Mouse (Mus musculus) embryonic facial prominence, embryonic 10.5 days (tissue): ENCODE measurements around the gene Ip6k1. TPM values are rescaled to one million over a fixed set of nuclear protein-coding genes. Genes with fewer than 3 reads are reported as not detected.
"Not testable (repeated sequence)": the region's sequence is repeated elsewhere in the genome, so short reads cannot be mapped to it uniquely, and the experiment has no call there.

Source experiments
- DNase-seq: peaks from one replicate; pipeline ENCODE4 v3.0.0-alpha.2; 2017; ENCODE audit warnings: low spot score
- H3K27ac ChIP-seq: fragments of 300-500 bp; sonication (generic); replicated peaks from 2 replicates; pipeline ENCODE4 v1.5.1; 2016; ENCODE audit warnings: mild to moderate bottlenecking
- H3K27me3 ChIP-seq: fragments of 300-500 bp; sonication (generic); replicated peaks from 2 replicates; pipeline ENCODE4 v1.6.1; 2016; ENCODE audit warnings: low read depth, mild to moderate bottlenecking; ENCODE audit not compliant: poor library complexity, severe bottlenecking
- H3K36me3 ChIP-seq: fragments of 300-500 bp; sonication (generic); replicated peaks from 2 replicates; pipeline ENCODE4 v1.6.1; 2016; ENCODE audit warnings: mild to moderate bottlenecking, moderate library complexity
- H3K4me1 ChIP-seq: fragments of 300-500 bp; sonication (generic); 2 replicates; pipeline ENCODE4 v1.6.1; 2016
- H3K4me3 ChIP-seq: fragments of 300-500 bp; sonication (generic); 2 replicates; pipeline ENCODE4 v1.5.1; 2016; ENCODE audit warnings: mild to moderate bottlenecking, moderate library complexity
- H3K9me3 ChIP-seq: fragments of 300-500 bp; sonication (generic); 2 replicates; pipeline ENCODE4 v1.6.1; 2016; ENCODE audit warnings: mild to moderate bottlenecking
- WGBS: fragments of 180-500 bp; shearing (Covaris S2); methylation state at CpG from one replicate; pipeline ENCODE4 v1.1.7; 2016; 5-methylcytosine and 5-hydroxymethylcytosine counted together
- polyA plus RNA-seq: library from polyadenylated mRNA; unstranded; fragments of >200 nt; fragmentation: Nextera tagmentation; extraction: Ambion mirVana; gene quantifications from 2 replicates; pipeline ENCODE4 v1.2.1, GENCODE M21; 2016

Ip6k1 gene
- polyA plus RNA-seq, 1 experiment from 2014 or later, result 57.3 TPM

- DNase-seq, result no peak
- no peaks in the 10 kb centered on the region for H3K4me1 ChIP-seq
- no peaks in the 10 kb centered on the region for H3K9me3 ChIP-seq
- H3K4me3 ChIP-seq, result no peak overlapping the region
- H3K27me3 ChIP-seq, result no peaks in the 10 kb centered on the region
- H3K36me3 ChIP-seq, result peaks cover 54% of the 10 kb centered on the region
- no peak overlapping the region for H3K27ac ChIP-seq
Observed at GRCm38 (mm10) chr9:108010385-108010784, 8.1 kb downstream of the Ip6k1 start.

- peaks cover 70% of the 10 kb centered on the region for H3K36me3 ChIP-seq
- not testable (repeated sequence) for H3K9me3 ChIP-seq, H3K4me3 ChIP-seq, H3K4me1 ChIP-seq, DNase-seq, H3K27ac ChIP-seq, H3K27me3 ChIP-seq
- WGBS, result 95% methylated on average over 2 of the region's 2 CpGs
Observed at GRCm38 (mm10) chr9:108013577-108013976, 11.3 kb downstream of the Ip6k1 start.

GRCm38 (mm10) chr9:108017127-108017526, 14.8 kb downstream of the Ip6k1 start:
- Histone ChIP-seq H3K36me3 (peaks cover 55% of the 10 kb centered on the region), H3K4me3 (no peak overlapping the region), H3K27me3 (no peaks in the 10 kb centered on the region), H3K4me1 (no peaks in the 10 kb centered on the region), H3K27ac (no peak overlapping the region), H3K9me3 (no peaks in the 10 kb centered on the region)
- DNase-seq, result no peak
- whole genome bisulfite sequencing, result 86% methylated on average over 3 of the region's 3 CpGs

GRCm38 (mm10) chr9:108020741-108021140, 18.4 kb downstream of the Ip6k1 start:
- Histone ChIP-seq H3K4me3 (no peak overlapping the region), H3K9me3 (no peaks in the 10 kb centered on the region), H3K4me1 (no peaks in the 10 kb centered on the region), H3K27me3 (no peaks in the 10 kb centered on the region), H3K36me3 (peaks cover 44% of the 10 kb centered on the region), H3K27ac (no peak overlapping the region)
- no peak for DNase-seq
- WGBS, result 88% methylated on average over 1 of the region's 1 CpGs

GRCm38 (mm10) chr9:108023216-108023615, 20.9 kb downstream of the Ip6k1 start:
- Histone ChIP-seq H3K27me3 (no peaks in the 10 kb centered on the region), H3K36me3 (peaks cover 51% of the 10 kb centered on the region), H3K4me3 (no peak overlapping the region), H3K27ac (no peak overlapping the region), H3K9me3 (no peaks in the 10 kb centered on the region), H3K4me1 (no peaks in the 10 kb centered on the region)
- DNase-seq, result no peak
- WGBS, result 94% methylated on average over 3 of the region's 3 CpGs

- no peaks in the 10 kb centered on the region for H3K27me3 ChIP-seq
- DNase-seq, result no peak
- WGBS, result 90% methylated on average over 3 of the region's 3 CpGs
- no peaks in the 10 kb centered on the region for H3K4me1 ChIP-seq
- no peak overlapping the region for H3K27ac ChIP-seq
- peaks cover 70% of the 10 kb centered on the region for H3K36me3 ChIP-seq
- no peak overlapping the region for H3K4me3 ChIP-seq
- H3K9me3 ChIP-seq, result no peaks in the 10 kb centered on the region
Observed at GRCm38 (mm10) chr9:108026584-108026983, 24.3 kb downstream of the Ip6k1 start.

GRCm38 (mm10) chr9:108027867-108028266, 25.6 kb downstream of the Ip6k1 start:
- Histone ChIP-seq H3K4me3 (no peak overlapping the region), H3K36me3 (peaks cover 83% of the 10 kb centered on the region), H3K9me3 (no peaks in the 10 kb centered on the region), H3K27ac (no peak overlapping the region), H3K27me3 (no peaks in the 10 kb centered on the region), H3K4me1 (no peaks in the 10 kb centered on the region)
- no peak for DNase-seq
- WGBS, result 98% methylated on average over 3 of the region's 3 CpGs

GRCm38 (mm10) chr9:108032126-108032525, 29.8 kb downstream of the Ip6k1 start:
- WGBS, result 88% methylated on average over 5 of the region's 5 CpGs
- no peak for DNase-seq
- H3K36me3 ChIP-seq, result peaks cover 89% of the 10 kb centered on the region

GRCm38 (mm10) chr9:108035331-108036156, 33.2 kb downstream of the Ip6k1 start:
- Histone ChIP-seq H3K4me3 (no peak overlapping the region), H3K9me3 (no peaks in the 10 kb centered on the region), H3K27me3 (no peaks in the 10 kb centered on the region), H3K36me3 (peaks cover 86% of the 10 kb centered on the region), H3K4me1 (no peaks in the 10 kb centered on the region), H3K27ac (no peak overlapping the region)
- 96% methylated on average over 2 of the region's 2 CpGs for WGBS
- DNase-seq, result no peak

More at GRCm38 (mm10) chr9:108032126-108032525, 29.8 kb downstream of the Ip6k1 start:
- H3K9me3 ChIP-seq, result no peaks in the 10 kb centered on the region
- H3K4me1 ChIP-seq, result no peaks in the 10 kb centered on the region
- H3K4me3 ChIP-seq, result no peak overlapping the region
- no peak overlapping the region for H3K27ac ChIP-seq
- no peaks in the 10 kb centered on the region for H3K27me3 ChIP-seq

- Histone ChIP-seq H3K9me3 (no peaks in the 10 kb centered on the region), H3K27ac (no peak overlapping the region), H3K4me1 (peaks cover 21% of the 10 kb centered on the region), H3K36me3 (peaks cover 69% of the 10 kb centered on the region), H3K27me3 (no peaks in the 10 kb centered on the region), H3K4me3 (no peak overlapping the region)
- WGBS, result 94% methylated on average over 8 of the region's 8 CpGs
- DNase-seq, result no peak
Observed at GRCm38 (mm10) chr9:108044751-108045492, 42.6 kb downstream of the Ip6k1 start.

- H3K27me3 ChIP-seq, result no peaks in the 10 kb centered on the region
- H3K27ac ChIP-seq, result no peak overlapping the region
- H3K9me3 ChIP-seq, result no peaks in the 10 kb centered on the region
- 0 out of 2 replicates have a peak overlapping the region, but pooled peaks have one; percentile 16 for H3K4me3 ChIP-seq
- no peak for DNase-seq
- 90% methylated on average over 4 of the region's 4 CpGs for WGBS
- H3K4me1 ChIP-seq, result peaks cover 23% of the 10 kb centered on the region
- peaks cover 68% of the 10 kb centered on the region for H3K36me3 ChIP-seq
Observed at GRCm38 (mm10) chr9:108046582-108046981, 44.3 kb downstream of the Ip6k1 start.

GRCm38 (mm10) chr9:108047601-108048565, 45.6 kb downstream of the Ip6k1 start:
- no peak for DNase-seq
- no peaks in the 10 kb centered on the region for H3K9me3 ChIP-seq
- WGBS, result 49% methylated on average over 17 of the region's 17 CpGs
- peak overlapping the region; percentile 87 for H3K4me3 ChIP-seq
- peaks cover 64% of the 10 kb centered on the region for H3K36me3 ChIP-seq
- peaks cover 33% of the 10 kb centered on the region for H3K4me1 ChIP-seq
- H3K27me3 ChIP-seq, result no peaks in the 10 kb centered on the region
- no peak overlapping the region; the same call in 1 of the 2 replicates for H3K27ac ChIP-seq
